Comparison of ENCODE assay signal across 11 mouse cellular contexts in the genomic region with DNA sequence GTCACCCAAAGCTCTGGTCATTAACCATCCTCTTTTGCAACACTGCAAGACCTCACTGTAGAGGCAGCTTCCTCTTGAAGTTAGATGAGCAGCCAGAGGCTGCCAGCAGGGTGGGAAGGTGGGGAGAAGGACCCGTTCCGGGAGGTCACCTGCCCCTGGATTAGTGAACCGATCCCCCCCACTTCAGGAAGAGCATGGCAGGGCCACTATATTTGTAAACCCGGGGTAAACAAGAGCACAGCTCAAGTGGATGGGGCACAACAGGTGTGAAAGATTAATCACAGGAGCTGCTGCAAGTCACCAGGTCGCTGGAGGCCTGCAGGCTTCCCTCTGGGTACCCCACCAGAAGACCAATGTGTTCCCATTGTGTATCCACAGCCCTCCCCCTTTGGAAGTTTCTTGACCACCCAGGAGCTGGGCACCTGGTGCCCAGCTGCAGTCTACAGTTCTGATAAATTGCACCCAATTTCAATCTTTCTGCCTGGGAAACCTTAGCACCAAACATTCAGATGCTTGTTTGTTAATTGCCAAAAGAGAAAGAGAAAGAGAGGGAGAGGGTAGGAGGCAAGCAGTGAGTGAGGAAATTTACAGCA. TPM values are rescaled to one million over a fixed set of nuclear protein-coding genes. Genes with fewer than 3 reads are reported as not detected.
DNase-seq lines count a peak whose midpoint lies in the region; ATAC-seq lines count a peak whose summit lies in the region.
"Had no signal": no experiment of that assay in that cellular context is flagged by ENCODE, and none has a peak within 500 bp of the region (broad histone marks: within the 10 kb centered on the region; RNA-seq: fewer than 3 reads in every experiment).

No protein-coding gene starts in this region.

- H3K4me3 ChIP-seq in hindbrain, embryonic 12.5 days = peak overlapping the region; percentile 63; the same call in 1 of the 2 replicates
- H3K4me3 ChIP-seq in midbrain, embryonic 13.5 days (replicated peaks) = peak overlapping the region; percentile 66; the same call in 1 of the 2 replicates
- H3K4me3 ChIP-seq in kidney, embryonic 15.5 days (replicated peaks) = no peak overlapping the region

- no peak overlapping the region; the same call in none of the 2 replicates for H3K9ac ChIP-seq in hindbrain, embryonic 12.5 days
- H3K9ac ChIP-seq in midbrain, embryonic 13.5 days (replicated peaks) = peak overlapping the region; percentile 85; the same call in 1 of the 2 replicates
- H3K9ac ChIP-seq in kidney, embryonic 15.5 days = no peak overlapping the region

- peaks cover 21% of the 10 kb centered on the region for H3K27me3 ChIP-seq in hindbrain, embryonic 12.5 days
- H3K27me3 ChIP-seq in midbrain, embryonic 13.5 days = peaks cover 7% of the 10 kb centered on the region
- H3K27me3 ChIP-seq in kidney, embryonic 15.5 days = peaks cover 51% of the 10 kb centered on the region

- no peaks in the 10 kb centered on the region for H3K9me3 ChIP-seq in hindbrain, embryonic 12.5 days (replicated peaks)
- no peaks in the 10 kb centered on the region for H3K9me3 ChIP-seq in midbrain, embryonic 13.5 days
- H3K9me3 ChIP-seq in kidney, embryonic 15.5 days (replicated peaks) = no peaks in the 10 kb centered on the region

- no peak for ATAC-seq in hindbrain, embryonic 12.5 days (ENCODE audit: low FRiP score)
- no peak for ATAC-seq in midbrain, embryonic 13.5 days
- no peak for ATAC-seq in kidney, embryonic 15.5 days (replicated peaks; ENCODE audit: low FRiP score)

- H3K36me3 ChIP-seq in hindbrain, embryonic 12.5 days = no peaks in the 10 kb centered on the region
- no peaks in the 10 kb centered on the region for H3K36me3 ChIP-seq in midbrain, embryonic 13.5 days
- H3K36me3 ChIP-seq in kidney, embryonic 15.5 days = no peaks in the 10 kb centered on the region

- peak; percentile 10 for DNase-seq in brain, adult 2 months (ENCODE audit: low read depth, low spot score)
- peak; percentile 9 for DNase-seq in embryo, embryonic 9.5 days (ENCODE audit: extremely low spot score)
- no peak for DNase-seq in thymus, adult 18-20 months
- no peak for DNase-seq in gastrocnemius, postnatal 36 days
- no peak for DNase-seq in heart, postnatal 25 days (ENCODE audit: low spot score)
- DNase-seq: gastrocnemius, postnatal 25 days; kidney, adult 18-20 months had no signal

- peak overlapping the region; percentile 96; the same call in 1 of the 2 replicates for H3K4me2 ChIP-seq in hindbrain, embryonic 12.5 days (replicated peaks)
- peak overlapping the region; percentile 83 for H3K4me2 ChIP-seq in midbrain, embryonic 13.5 days (replicated peaks)
- no peak overlapping the region for H3K4me2 ChIP-seq in kidney, embryonic 15.5 days

- no peak overlapping the region for H3K27ac ChIP-seq in hindbrain, embryonic 12.5 days
- H3K27ac ChIP-seq in midbrain, embryonic 13.5 days = peak overlapping the region; percentile 67
- H3K27ac ChIP-seq in kidney, embryonic 15.5 days = no peak overlapping the region
- H3K27ac ChIP-seq: left cerebral cortex, adult 2 months had no signal

- WGBS in hindbrain, embryonic 12.5 days = 45% methylated on average over 5 of the region's 5 CpGs
- WGBS in midbrain, embryonic 13.5 days = 39% methylated on average over 5 of the region's 5 CpGs
- 52% methylated on average over 5 of the region's 5 CpGs for WGBS in kidney, embryonic 15.5 days

- H3K4me1 ChIP-seq in hindbrain, embryonic 12.5 days = peaks cover 10% of the 10 kb centered on the region
- peaks cover 19% of the 10 kb centered on the region for H3K4me1 ChIP-seq in midbrain, embryonic 13.5 days (replicated peaks)
- peaks cover 21% of the 10 kb centered on the region for H3K4me1 ChIP-seq in kidney, embryonic 15.5 days

- intact Hi-C loops in gastrocnemius, postnatal 36 days (cut with DNase I) = loop anchor here (5.0 kb wide), 1 partner anchor 134 kb away; no protein-coding TSS in a partner anchor
- intact Hi-C loops in heart, postnatal 25 days (cut with DNase I) = no loop called here

RNA-seq across cellular contexts. Expression of gene Slc8a3, which starts 1.8 kb away (rescaled TPM):
- 3.4 and 3.5 TPM in 2 replicates for polyA plus RNA-seq in hindbrain, embryonic 12.5 days (2016; fragmentation: Nextera tagmentation; extraction: Ambion mirVana)
- 3.4 and 3.6 TPM in 2 replicates for polyA plus RNA-seq in midbrain, embryonic 13.5 days (2015; fragmentation: Nextera tagmentation; extraction: Ambion mirVana)
- polyA plus RNA-seq in kidney, embryonic 15.5 days (2015; fragmentation: Nextera tagmentation; extraction: Ambion mirVana) = 0.48 and 1.1 TPM in 2 replicates
- total RNA-seq in gastrocnemius, postnatal 36 days (2021) = 10 to 100 TPM; 21.7 to 30.7 TPM
- under 1 TPM; 0.11 to 0.13 TPM for total RNA-seq in heart, postnatal 25 days (2021)

RNA-seq across cellular contexts. Expression of gene Gm4787, which starts 48.1 kb away (rescaled TPM):
- polyA plus RNA-seq in hindbrain, embryonic 12.5 days (2016; fragmentation: Nextera tagmentation; extraction: Ambion mirVana) = 0.26 and 0.35 TPM in 2 replicates
- polyA plus RNA-seq in midbrain, embryonic 13.5 days (2015; fragmentation: Nextera tagmentation; extraction: Ambion mirVana) = 0.13 and 0.27 TPM in 2 replicates
- polyA plus RNA-seq in kidney, embryonic 15.5 days (2015; fragmentation: Nextera tagmentation; extraction: Ambion mirVana) = 0.13 and 0.21 TPM in 2 replicates
- total RNA-seq in gastrocnemius, postnatal 36 days (2021) = under 1 TPM; 0.44 to 0.69 TPM
- under 1 TPM; 0.22 to 0.42 TPM for total RNA-seq in heart, postnatal 25 days (2021)

Comparison
In these comparisons a context has a peak if more than half of its experiments do, and no peak if none do; other contexts are left out.
1. DNase-seq: peak in brain, adult 2 months (single experiment) and embryo, embryonic 9.5 days (single experiment); none in thymus, adult 18-20 months (0 of 2), gastrocnemius, postnatal 36 days (0 of 2) and heart, postnatal 25 days (single experiment).